Mouse (Mus musculus): ENCODE results near the gene Rps27a. TPM values are rescaled to one million over a fixed set of nuclear protein-coding genes. Genes with fewer than 3 reads are reported as not detected.

Rps27a gene
- 615 and 722 TPM in 2 replicates for polyA plus RNA-seq (2014; fragmentation: Nextera tagmentation; extraction: Ambion mirVana)

DNA sequence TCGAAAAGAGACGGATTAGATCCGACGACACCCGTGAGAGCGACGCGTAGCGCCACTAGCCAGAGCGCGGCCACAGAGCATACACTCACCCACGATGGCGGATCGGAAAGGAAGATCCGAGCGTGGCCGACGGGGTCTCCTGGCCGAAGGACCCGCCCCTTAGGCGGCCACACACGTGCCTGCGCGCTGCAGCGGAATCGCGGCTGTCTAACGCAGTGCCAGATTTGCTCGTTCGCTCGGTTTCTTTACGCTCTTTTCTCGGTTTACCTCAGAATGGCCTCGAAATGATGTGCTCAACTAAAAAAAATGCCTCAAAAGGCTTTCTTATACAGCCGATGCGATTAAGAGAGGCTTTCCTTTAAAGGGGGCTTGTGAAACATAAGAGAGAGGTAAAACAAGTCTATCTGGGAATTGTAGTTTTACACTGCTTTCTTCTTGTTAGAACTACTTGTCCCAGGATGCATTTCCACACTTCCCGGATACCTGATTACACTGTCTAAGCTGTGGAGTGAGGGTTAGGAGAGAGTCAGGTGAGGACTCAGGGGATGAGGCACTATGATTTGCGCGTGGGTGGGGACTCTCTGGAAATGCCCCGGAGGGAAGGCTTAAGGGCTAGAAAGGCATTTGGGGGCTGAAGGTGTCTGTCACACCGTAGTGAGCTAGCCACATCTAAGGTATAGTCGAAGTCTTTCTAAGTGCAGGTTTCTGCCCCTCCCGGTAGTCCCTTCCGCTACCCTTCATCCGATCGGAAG is at the start of gene Rps27a, which contains the start of gene Clhc1:
TSS of gene Rps27a (minus strand) at position 358 of the 752 bp plus-strand sequence.
TSS of gene Clhc1 (plus strand) at position 199 of the 752 bp plus-strand sequence.
- Histone ChIP-seq H3K9ac (peak within 1 kb of the TSS; percentile 92), H3K27me3 (ENCODE audit: control insufficient read depth, insufficient read depth, low read length) (no peaks in the 10 kb centered on the region), H3K9me3 (ENCODE audit: control insufficient read depth, low read length) (no peaks in the 10 kb centered on the region), H3K36me3 (replicated peaks; ENCODE audit: control insufficient read depth, insufficient read depth) (peaks cover 39% of the 10 kb centered on the region), H3K4me2 (replicated peaks) (peak within 1 kb of the TSS; percentile 88), H3K4me3 (replicated peaks; ENCODE audit: low read length) (peak within 1 kb of the TSS; percentile 76), H3K27ac (peak within 1 kb of the TSS; percentile 88), H3K4me1 (replicated peaks; ENCODE audit: control insufficient read depth, insufficient read depth, low read length) (peaks cover 16% of the 10 kb centered on the region)
- WGBS, result under 1% methylated on average over 46 of the region's 46 CpGs
- DNase-seq (ENCODE audit: low spot score) (peak; percentile 96), ATAC-seq (ENCODE audit: low FRiP score) (peak; percentile 98)

DNA sequence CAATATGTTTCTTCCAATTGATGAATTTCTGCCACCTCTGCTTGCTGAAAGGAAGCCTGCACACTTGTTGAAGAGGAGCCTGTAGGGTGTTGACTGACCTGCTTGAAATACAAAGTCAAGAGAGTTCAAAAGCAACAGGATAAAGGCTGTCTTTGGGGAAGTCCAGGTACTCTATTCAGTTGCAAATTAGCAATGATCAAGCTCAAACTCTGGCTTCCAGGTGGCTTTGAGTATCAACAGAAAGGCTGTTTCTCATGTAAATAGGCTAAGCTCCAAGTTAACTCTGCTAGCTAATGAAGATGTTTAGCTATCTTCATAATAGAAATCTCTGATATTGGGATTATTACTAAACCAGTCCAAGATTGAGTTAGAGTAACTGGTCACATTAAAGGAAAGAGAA is 49.2 kb upstream of the Rps27a start:
- Histone ChIP-seq H3K27ac (no peak overlapping the region), H3K9me3 (ENCODE audit: control insufficient read depth, low read length) (no peaks in the 10 kb centered on the region), H3K27me3 (ENCODE audit: control insufficient read depth, insufficient read depth, low read length) (no peaks in the 10 kb centered on the region), H3K4me3 (replicated peaks; ENCODE audit: low read length) (no peak overlapping the region), H3K9ac (no peak overlapping the region), H3K36me3 (replicated peaks; ENCODE audit: control insufficient read depth, insufficient read depth) (no peaks in the 10 kb centered on the region), H3K4me1 (replicated peaks; ENCODE audit: control insufficient read depth, insufficient read depth, low read length) (no peaks in the 10 kb centered on the region), H3K4me2 (replicated peaks) (no peak overlapping the region)
- no peak for DNase-seq (ENCODE audit: low spot score)
- no peak for ATAC-seq (ENCODE audit: low FRiP score)

DNA sequence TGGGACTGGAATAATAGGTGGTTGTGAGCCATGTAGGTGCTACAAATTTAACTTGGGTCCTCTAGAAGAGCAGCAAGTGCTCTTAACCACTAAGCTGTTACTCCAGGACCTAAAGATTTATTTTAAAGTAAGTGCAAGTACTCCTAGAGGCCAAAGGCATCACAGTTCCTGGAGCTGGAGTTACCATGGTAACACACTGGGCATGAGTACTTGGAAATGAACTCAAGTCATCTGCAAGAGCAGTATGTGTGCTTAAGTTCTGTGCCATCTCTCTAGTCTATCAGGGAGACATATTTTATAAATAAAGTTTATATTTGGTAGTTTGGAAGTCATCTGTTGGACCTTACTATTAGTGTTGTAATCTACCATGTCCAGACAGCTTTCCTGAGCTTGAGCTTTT is 47.3 kb upstream of the Rps27a start:
- ATAC-seq (ENCODE audit: low FRiP score) (no peak), DNase-seq (ENCODE audit: low spot score) (no peak)
- H3K27ac ChIP-seq, result no peak overlapping the region
- no peaks in the 10 kb centered on the region for H3K4me1 ChIP-seq (replicated peaks; ENCODE audit: control insufficient read depth, insufficient read depth, low read length)
- H3K9me3 ChIP-seq (ENCODE audit: control insufficient read depth, low read length), result no peaks in the 10 kb centered on the region
- H3K9ac ChIP-seq, result no peak overlapping the region
- H3K36me3 ChIP-seq (replicated peaks; ENCODE audit: control insufficient read depth, insufficient read depth), result no peaks in the 10 kb centered on the region
- H3K4me2 ChIP-seq (replicated peaks), result no peak overlapping the region
- no peaks in the 10 kb centered on the region for H3K27me3 ChIP-seq (ENCODE audit: control insufficient read depth, insufficient read depth, low read length)
- no peak overlapping the region for H3K4me3 ChIP-seq (replicated peaks; ENCODE audit: low read length)

DNA sequence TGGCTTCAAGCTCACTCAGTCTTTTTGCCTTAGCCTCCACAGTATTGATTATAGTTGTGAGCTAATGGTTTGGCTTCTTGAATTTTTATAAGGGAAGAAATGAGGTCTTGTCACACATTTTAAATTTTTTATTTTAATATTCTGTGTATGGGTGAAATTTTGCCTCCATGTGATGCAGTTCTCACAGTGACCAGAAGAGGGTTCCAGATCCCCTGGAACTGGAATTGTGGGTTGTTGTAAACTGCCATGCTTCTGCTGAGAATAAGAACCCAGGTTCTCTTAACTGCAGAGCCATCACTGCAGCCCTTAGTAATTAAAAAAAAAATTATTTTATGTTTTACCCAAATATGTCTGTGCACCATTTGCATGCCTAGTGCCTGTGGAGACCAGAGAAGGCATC is 31.7 kb upstream of the Rps27a start:
- H3K9ac ChIP-seq, result no peak overlapping the region
- H3K4me3 ChIP-seq (replicated peaks; ENCODE audit: low read length), result no peak overlapping the region
- no peak overlapping the region for H3K4me2 ChIP-seq (replicated peaks)
- no peaks in the 10 kb centered on the region for H3K27me3 ChIP-seq (ENCODE audit: control insufficient read depth, insufficient read depth, low read length)
- H3K9me3 ChIP-seq (ENCODE audit: control insufficient read depth, low read length), result 0 out of 2 replicates have a peak, but pooled peaks cover 2% of the 10 kb centered on the region
- no peak for ATAC-seq (ENCODE audit: low FRiP score)
- H3K36me3 ChIP-seq (replicated peaks; ENCODE audit: control insufficient read depth, insufficient read depth), result no peaks in the 10 kb centered on the region
- no peak for DNase-seq (ENCODE audit: low spot score)
- no peak overlapping the region for H3K27ac ChIP-seq
- no peaks in the 10 kb centered on the region for H3K4me1 ChIP-seq (replicated peaks; ENCODE audit: control insufficient read depth, insufficient read depth, low read length)

DNA sequence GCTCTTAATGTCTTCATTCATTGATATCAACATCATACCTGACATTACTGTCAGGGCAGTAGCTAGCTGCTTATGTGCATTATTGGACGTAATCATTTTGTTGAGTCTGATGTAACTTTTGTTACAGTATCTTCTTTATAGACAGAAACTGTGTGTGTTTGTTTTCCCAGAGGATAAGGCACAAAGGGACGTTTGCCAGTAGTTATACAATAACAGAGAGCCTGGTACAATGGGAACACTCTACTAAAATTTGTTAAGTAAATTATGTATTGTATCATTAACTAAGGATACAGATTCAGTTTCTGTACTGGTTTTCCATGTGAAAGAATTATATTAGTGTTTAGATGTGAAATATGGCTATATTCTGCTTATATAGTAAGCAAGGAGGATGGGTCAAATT is 24.7 kb upstream of the Rps27a start:
- Histone ChIP-seq H3K9ac (no peak overlapping the region), H3K27me3 (ENCODE audit: control insufficient read depth, insufficient read depth, low read length) (no peaks in the 10 kb centered on the region), H3K36me3 (replicated peaks; ENCODE audit: control insufficient read depth, insufficient read depth) (no peaks in the 10 kb centered on the region), H3K4me3 (replicated peaks; ENCODE audit: low read length) (no peak overlapping the region), H3K9me3 (ENCODE audit: control insufficient read depth, low read length) (no peaks in the 10 kb centered on the region), H3K27ac (no peak overlapping the region), H3K4me2 (replicated peaks) (no peak overlapping the region), H3K4me1 (replicated peaks; ENCODE audit: control insufficient read depth, insufficient read depth, low read length) (no peaks in the 10 kb centered on the region)
- DNase-seq (ENCODE audit: low spot score), result no peak
- WGBS, result 81% methylated on average over 2 of the region's 2 CpGs
- ATAC-seq (ENCODE audit: low FRiP score), result no peak

DNA sequence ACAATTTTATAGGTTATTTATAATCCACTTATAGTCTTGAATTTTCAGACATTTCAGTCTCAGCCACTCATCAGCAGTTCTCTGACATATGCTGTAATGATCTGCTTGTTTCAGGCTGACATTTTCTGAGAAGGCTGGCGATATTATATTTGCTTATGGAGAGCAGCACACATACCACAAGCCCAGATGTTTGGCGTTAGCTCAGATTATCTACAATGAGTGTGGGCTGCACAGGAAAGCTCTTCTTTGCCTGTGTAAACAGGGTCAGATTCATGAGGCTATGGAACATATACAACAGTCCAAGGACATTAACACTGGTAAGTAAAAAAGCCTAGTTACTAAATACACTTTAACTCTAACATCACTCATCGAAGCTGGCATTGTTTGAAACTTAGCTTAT is 23.6 kb upstream of the Rps27a start:
- Histone ChIP-seq H3K4me2 (replicated peaks) (no peak overlapping the region), H3K36me3 (replicated peaks; ENCODE audit: control insufficient read depth, insufficient read depth) (no peaks in the 10 kb centered on the region), H3K9me3 (ENCODE audit: control insufficient read depth, low read length) (no peaks in the 10 kb centered on the region), H3K9ac (no peak overlapping the region), H3K27me3 (ENCODE audit: control insufficient read depth, insufficient read depth, low read length) (no peaks in the 10 kb centered on the region), H3K27ac (no peak overlapping the region), H3K4me1 (replicated peaks; ENCODE audit: control insufficient read depth, insufficient read depth, low read length) (no peaks in the 10 kb centered on the region), H3K4me3 (replicated peaks; ENCODE audit: low read length) (no peak overlapping the region)
- no peak for ATAC-seq (ENCODE audit: low FRiP score)
- DNase-seq (ENCODE audit: low spot score), result no peak
- 85% methylated on average over 3 of the region's 3 CpGs for WGBS

DNA sequence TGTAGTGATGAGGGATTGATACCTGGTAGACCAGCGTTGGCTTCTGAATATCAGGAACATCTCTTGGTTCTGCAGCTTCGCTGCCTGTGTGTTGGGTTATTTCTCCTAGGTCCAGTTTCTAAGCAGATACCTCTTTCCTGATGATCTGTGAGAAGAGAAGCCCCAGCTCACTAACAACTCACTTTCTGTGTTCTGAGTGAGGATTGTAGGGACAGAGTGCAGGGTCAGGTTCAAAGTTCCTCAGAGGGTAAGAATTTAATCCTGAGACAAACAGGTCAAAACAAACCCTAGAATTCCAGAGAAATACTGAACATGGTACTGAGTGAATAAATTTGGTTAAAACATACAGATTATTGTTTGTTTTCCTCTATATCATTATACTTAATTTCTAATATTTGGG is 15.5 kb upstream of the Rps27a start:
- no peak overlapping the region for H3K4me2 ChIP-seq (replicated peaks)
- no peaks in the 10 kb centered on the region for H3K27me3 ChIP-seq (ENCODE audit: control insufficient read depth, insufficient read depth, low read length)
- H3K36me3 ChIP-seq (replicated peaks; ENCODE audit: control insufficient read depth, insufficient read depth), result no peaks in the 10 kb centered on the region
- H3K9me3 ChIP-seq (ENCODE audit: control insufficient read depth, low read length), result no peaks in the 10 kb centered on the region
- H3K9ac ChIP-seq, result no peak overlapping the region
- no peaks in the 10 kb centered on the region for H3K4me1 ChIP-seq (replicated peaks; ENCODE audit: control insufficient read depth, insufficient read depth, low read length)
- no peak overlapping the region for H3K27ac ChIP-seq
- 87% methylated on average over 2 of the region's 2 CpGs for WGBS
- no peak for DNase-seq (ENCODE audit: low spot score)
- H3K4me3 ChIP-seq (replicated peaks; ENCODE audit: low read length), result no peak overlapping the region
- ATAC-seq (ENCODE audit: low FRiP score), result no peak

DNA sequence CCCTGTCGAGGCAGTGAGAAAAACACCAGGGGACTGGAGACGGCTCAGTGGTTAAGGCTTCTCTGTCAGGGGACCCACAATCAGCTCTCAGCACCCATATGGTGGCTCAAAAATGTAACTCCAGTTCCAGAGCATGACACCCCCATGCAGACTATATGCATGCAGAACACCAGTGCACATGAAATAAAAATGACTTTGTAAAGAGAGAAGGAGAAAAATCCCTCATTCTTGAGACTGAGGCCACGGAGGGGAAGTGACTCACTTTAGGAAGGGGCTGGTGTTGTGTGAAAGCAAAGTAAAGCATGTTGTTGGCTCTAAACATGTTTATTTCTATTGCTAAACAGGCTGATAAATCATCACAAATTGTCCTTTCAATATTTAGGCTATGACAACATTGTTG is 13.1 kb upstream of the Rps27a start:
- H3K4me1 ChIP-seq (replicated peaks; ENCODE audit: control insufficient read depth, insufficient read depth, low read length), result no peaks in the 10 kb centered on the region
- ATAC-seq (ENCODE audit: low FRiP score), result no peak
- H3K36me3 ChIP-seq (replicated peaks; ENCODE audit: control insufficient read depth, insufficient read depth), result no peaks in the 10 kb centered on the region
- WGBS, result 91% methylated on average over 3 of the region's 3 CpGs
- DNase-seq (ENCODE audit: low spot score), result no peak
- H3K9ac ChIP-seq, result no peak overlapping the region
- H3K4me2 ChIP-seq (replicated peaks), result no peak overlapping the region
- H3K27me3 ChIP-seq (ENCODE audit: control insufficient read depth, insufficient read depth, low read length), result no peaks in the 10 kb centered on the region
- no peaks in the 10 kb centered on the region for H3K9me3 ChIP-seq (ENCODE audit: control insufficient read depth, low read length)
- H3K27ac ChIP-seq, result no peak overlapping the region
- no peak overlapping the region for H3K4me3 ChIP-seq (replicated peaks; ENCODE audit: low read length)

DNA sequence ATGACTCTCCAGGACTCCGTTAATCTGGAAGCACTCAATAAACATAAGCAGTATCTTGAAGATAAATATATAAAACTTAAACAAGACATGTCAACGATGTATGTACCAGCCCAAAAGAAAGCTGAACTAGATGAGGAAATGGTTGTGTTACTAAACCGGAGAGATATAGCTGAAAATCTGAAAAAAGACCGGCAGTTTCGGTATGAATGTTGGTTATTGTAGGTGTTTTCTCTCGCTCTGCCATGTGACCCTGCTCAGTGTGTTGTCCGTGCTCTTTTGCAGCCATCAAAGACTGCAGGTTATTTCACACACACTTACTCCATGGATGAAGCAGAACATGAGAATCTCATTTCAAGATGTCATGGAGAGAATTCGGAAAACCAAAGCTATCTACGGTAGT is 12.5 kb upstream of the Rps27a start:
- no peak for ATAC-seq (ENCODE audit: low FRiP score)
- Histone ChIP-seq H3K4me1 (replicated peaks; ENCODE audit: control insufficient read depth, insufficient read depth, low read length) (no peaks in the 10 kb centered on the region), H3K4me2 (replicated peaks) (no peak overlapping the region), H3K9me3 (ENCODE audit: control insufficient read depth, low read length) (no peaks in the 10 kb centered on the region), H3K27me3 (ENCODE audit: control insufficient read depth, insufficient read depth, low read length) (no peaks in the 10 kb centered on the region), H3K27ac (no peak overlapping the region), H3K9ac (no peak overlapping the region), H3K36me3 (replicated peaks; ENCODE audit: control insufficient read depth, insufficient read depth) (no peaks in the 10 kb centered on the region), H3K4me3 (replicated peaks; ENCODE audit: low read length) (no peak overlapping the region)
- WGBS, result 88% methylated on average over 9 of the region's 9 CpGs
- no peak for DNase-seq (ENCODE audit: low spot score)

DNA sequence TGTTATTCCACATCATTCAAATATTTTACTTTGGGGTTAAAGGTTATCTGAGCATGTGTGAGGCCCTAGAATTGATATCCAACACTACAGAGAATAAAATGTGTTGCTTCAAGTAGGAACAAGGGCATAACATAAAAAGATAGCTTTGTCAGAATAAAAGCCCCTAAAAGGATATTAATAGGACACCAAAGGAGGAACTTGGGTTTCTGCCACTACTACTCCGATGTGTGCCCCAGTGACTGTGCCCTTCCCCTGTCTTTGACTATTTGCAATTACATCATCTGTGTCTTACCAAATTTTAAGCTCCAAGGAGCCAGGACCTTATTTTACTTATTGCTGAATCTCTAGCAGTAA is 1.5 kb upstream of the Rps27a start:
- Histone ChIP-seq H3K4me3 (replicated peaks; ENCODE audit: low read length) (no peak overlapping the region), H3K4me1 (replicated peaks; ENCODE audit: control insufficient read depth, insufficient read depth, low read length) (peaks cover 16% of the 10 kb centered on the region), H3K27ac (no peak overlapping the region), H3K9ac (no peak overlapping the region), H3K4me2 (replicated peaks) (no peak overlapping the region), H3K36me3 (replicated peaks; ENCODE audit: control insufficient read depth, insufficient read depth) (peaks cover 24% of the 10 kb centered on the region), H3K9me3 (ENCODE audit: control insufficient read depth, low read length) (no peaks in the 10 kb centered on the region), H3K27me3 (ENCODE audit: control insufficient read depth, insufficient read depth, low read length) (no peaks in the 10 kb centered on the region)
- ATAC-seq (ENCODE audit: low FRiP score) (no peak), DNase-seq (ENCODE audit: low spot score) (no peak)
- WGBS, result 96% methylated on average over 1 of the region's 1 CpGs
